Mouse (Mus musculus): ENCODE results near the gene Sec63.

The Sec63 gene

GRCm38 (mm10) chr10:42830007-42830406, 68.7 kb downstream of the Sec63 start:
- in situ Hi-C loops (cut with MboI) = no loop called here

DNA sequence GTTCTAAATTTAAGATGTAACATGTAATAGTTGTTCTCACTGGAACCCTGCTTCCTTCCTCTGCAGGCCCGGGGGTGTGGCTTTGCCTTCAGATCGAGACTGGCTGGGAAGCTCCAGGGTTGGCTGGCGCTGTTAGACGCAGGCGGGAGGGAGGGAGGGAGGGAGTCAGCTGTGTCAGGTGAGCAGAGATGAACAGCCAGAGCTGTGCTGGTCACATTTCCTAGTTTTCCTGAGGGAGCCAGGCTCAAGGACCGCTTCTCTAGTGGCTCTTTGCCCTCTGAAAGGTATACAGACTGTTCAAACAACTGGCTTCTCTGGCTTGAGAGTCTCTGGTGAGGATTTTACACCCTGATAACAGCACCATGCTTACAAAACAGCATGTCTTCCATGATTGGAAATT, 69.1 kb downstream of the Sec63 start:
- in situ Hi-C loops (cut with MboI) = no loop called here

DNA sequence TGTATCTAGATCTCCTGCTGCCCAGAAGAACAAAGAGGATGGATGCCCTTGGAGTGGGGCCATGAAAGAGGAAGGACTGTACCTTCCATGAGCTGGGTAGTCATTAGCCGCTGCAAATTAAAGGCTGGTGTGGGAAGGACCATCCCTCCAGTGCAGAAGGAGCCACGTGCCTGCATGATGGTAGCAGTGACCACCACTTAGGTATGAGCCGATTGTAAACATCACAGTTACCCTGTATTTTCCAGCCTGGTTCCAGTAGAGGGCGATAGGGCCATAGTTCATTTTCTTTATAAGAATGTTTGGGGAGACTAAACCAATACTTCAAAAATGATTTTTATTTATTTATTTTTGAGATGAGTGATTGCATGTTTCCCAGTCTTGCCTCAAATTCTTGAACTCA, 71.4 kb downstream of the Sec63 start:
- in situ Hi-C loops (cut with MboI) = no loop called here

DNA sequence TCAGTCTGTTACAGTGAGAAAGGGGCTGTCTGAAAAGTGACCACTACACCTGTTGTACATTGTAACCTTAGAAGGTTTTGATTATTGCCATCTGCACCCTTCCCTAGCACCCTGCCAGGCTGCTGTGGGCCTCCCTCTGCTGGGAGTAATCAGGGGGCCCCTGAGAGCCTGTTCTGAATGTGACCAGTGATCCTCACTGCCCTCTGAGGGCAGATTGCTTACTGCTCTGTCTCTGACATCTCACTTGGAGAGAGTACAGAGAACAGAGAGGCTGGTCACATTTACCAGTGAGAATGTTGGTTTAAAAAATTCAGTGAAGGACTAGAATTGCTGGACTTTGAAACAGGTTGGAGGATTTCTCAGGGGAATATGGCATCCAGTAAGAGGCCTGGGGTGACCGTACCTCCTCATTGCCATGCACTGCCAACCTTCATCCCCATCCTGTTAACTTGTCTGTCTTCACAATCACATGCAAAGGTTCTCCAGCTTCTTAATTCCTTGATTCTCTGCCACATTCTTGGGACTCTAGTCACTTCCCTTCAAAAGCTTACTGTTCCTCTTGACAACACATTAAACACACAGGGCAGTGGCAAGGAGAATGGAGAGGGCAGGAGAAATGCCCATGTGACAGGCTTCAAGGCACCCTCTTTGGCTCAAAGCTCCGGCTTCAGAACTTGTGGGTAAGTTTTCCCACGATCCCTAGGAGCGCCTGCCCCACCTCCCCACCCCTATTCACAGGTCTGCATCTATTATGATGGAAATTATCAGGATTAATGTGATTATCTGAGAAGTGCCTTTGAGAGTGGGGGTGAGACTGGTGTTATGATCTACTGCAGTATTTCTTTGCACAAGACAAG, 72.8 kb downstream of the Sec63 start:
- in situ Hi-C loops (cut with MboI) = no loop called here

DNA sequence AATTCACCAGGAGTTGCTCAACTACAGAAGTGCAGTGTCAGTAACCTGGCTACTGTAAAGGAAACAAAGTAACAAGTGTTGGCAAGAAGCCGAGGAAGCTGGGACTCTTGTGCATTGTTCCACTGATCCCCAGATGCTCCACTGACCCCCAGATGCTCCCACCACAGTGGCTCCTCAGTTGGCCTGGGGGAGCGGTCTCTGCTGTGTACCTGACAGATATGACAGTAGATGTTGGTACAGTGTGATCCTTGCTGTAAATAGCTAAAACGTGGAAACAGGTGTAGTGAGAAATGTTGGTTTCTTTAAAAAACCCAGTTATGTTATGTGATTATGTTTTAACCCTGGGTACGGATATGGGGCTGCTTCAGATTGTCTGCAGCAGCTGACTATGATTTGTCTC, 76.8 kb downstream of the Sec63 start:
- in situ Hi-C loops (cut with MboI) = no loop called here

DNA sequence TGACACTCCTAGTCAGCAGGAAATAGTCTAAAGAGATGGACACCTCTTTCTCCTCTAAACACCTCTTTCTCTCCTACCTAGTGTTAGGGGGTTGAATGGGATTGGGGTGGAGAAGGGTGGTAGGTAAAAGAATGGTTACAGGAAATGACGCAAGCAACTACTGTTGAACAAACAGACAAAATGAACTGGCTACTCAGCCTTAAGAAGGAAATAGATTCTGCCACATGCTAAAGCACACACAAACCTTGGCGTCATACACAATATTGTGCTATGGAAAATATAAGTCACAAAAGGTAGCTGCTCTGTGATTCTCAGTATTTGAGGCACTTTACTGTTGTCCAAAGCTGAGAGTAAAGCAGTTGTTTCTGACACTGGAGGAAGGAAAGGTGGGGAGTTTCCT, 77.4 kb downstream of the Sec63 start:
- in situ Hi-C loops (cut with MboI) = no loop called here

GRCm38 (mm10) chr10:42840036-42840435, 78.7 kb downstream of the Sec63 start:
- in situ Hi-C loops (cut with MboI) = no loop called here

- in situ Hi-C loops (cut with MboI) = no loop called here
Observed at GRCm38 (mm10) chr10:42841531-42842195, 80.4 kb downstream of the Sec63 start.

GRCm38 (mm10) chr10:42842358-42842757, 81.1 kb downstream of the Sec63 start:
- in situ Hi-C loops (cut with MboI) = no loop called here

GRCm38 (mm10) chr10:42843416-42843815, 82.1 kb downstream of the Sec63 start:
- in situ Hi-C loops (cut with MboI) = no loop called here

- in situ Hi-C loops (cut with MboI) = no loop called here
Observed at GRCm38 (mm10) chr10:42845480-42845879, 84.2 kb downstream of the Sec63 start.

DNA sequence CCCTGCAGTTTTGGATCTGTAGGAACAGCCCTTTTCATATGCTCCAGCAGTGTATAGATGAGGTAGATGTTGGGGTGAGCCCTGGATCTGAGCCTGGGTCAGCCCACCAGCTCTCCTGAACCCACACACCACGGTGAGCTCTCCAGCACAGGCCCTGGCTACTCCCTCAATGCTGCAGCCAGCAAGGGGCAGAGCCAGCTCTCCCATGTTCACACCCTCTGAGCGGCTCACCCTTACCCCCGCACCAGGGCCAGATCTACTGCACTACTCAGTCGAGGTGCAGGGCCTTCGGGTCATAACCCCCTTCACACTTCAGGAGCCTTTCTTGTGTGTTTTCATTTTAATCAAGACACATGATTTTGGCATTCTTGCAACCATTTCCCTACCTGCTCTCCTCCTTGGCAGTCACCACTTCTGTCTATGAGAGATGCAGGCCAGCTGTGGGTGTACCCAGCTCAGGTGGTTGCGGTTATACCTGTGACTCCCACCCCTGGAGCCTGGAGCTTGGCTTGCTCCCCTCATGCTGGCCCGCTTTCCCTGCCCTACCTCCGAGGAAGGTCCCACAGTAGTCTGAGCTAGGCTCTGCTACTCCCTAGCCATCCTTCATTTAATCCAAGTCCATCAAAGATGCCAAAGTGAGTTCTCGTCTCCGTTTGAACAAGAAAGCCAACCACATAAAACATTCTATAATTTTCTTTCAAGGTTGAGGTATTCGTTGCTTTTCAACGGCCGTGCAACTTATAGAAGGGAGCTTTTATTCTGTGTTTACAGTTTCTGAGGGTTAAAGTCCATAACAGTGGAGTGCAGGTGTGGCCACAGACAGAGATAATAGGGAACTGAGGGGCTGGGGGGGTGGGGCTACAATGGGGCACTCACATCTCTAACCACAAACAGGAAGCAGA, 87.1 kb downstream of the Sec63 start:
- in situ Hi-C loops (cut with MboI) = no loop called here

DNA sequence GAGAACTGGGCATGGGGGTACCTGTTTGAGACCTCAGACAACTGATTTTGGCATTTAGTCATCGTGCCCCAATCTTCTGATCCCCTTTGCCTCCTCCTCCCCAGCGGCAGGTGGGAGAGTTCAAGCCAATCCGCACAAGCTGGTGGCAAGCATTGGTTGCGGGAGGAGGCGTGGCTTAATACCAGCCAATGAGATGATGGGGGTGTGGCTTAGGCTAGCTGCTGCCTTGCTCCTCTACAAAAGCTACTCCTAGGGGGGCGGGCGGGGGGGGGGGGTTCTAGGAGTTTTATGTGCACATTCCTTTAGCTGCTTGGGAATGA, 87.7 kb downstream of the Sec63 start:
- in situ Hi-C loops (cut with MboI) = no loop called here

DNA sequence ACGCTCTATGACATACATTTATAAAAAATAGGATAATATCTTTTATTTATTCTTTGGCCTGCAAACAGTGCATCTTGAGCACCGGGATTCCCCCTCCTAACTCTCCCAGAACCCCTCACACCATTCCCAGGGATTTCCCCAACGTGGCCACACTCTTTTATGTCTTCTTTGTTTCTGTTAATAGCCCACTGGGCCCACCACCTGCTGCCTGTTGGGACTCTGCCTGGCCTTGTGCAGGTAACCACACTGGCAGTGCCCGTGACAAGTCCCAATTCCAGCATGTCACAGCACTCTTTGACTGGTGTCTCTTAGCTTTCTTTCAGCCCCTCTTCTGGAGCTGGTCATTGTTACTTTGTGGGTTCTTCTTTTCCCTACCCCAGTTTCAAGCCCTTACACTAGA, 93.5 kb downstream of the Sec63 start:
- in situ Hi-C loops (cut with MboI) = no loop called here

GRCm38 (mm10) chr10:42855250-42855649, 94.0 kb downstream of the Sec63 start:
- in situ Hi-C loops (cut with MboI) = no loop called here

GRCm38 (mm10) chr10:42856574-42856973, 95.3 kb downstream of the Sec63 start:
- in situ Hi-C loops (cut with MboI) = no loop called here

GRCm38 (mm10) chr10:42857021-42857420, 95.7 kb downstream of the Sec63 start:
- in situ Hi-C loops (cut with MboI) = no loop called here

DNA sequence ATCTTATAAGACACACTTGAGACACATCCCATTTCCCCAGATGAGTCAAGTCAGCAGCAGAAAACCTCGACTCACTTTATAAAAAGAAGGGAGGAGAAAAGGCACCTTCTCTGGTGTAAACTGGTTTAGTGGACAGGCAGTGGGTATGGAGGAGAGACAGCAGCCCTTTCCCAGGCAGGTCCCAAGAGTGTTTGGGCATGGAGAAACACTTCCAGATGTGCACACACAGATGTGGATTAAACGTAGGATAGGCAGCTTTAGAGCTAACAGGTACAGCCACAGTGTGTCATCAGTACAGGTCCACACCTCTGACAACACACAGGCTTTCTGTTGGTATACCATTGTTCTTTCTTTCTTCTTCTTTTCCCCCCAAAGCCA, 98.5 kb downstream of the Sec63 start:
- in situ Hi-C loops (cut with MboI) = loop anchor here (5.0 kb wide), 1 partner anchor 38 kb away; no protein-coding TSS in a partner anchor

GRCm38 (mm10) chr10:42860159-42860911, 99.0 kb downstream of the Sec63 start, which contains the start of gene Scml4:
Gene Scml4, plus strand, starts transcription at chr10:42860370.
- in situ Hi-C loops (cut with MboI) = loop anchor here (5.0 kb wide), 1 partner anchor 37 kb away; no protein-coding TSS in a partner anchor

GRCm38 (mm10) chr10:42861446-42861845, 100.2 kb downstream of the Sec63 start:
- in situ Hi-C loops (cut with MboI) = loop anchor here (5.0 kb wide), 1 partner anchor 36 kb away; no protein-coding TSS in a partner anchor

- in situ Hi-C loops (cut with MboI) = loop anchor here (5.0 kb wide), 1 partner anchor 35 kb away; no protein-coding TSS in a partner anchor
Observed at GRCm38 (mm10) chr10:42862102-42862740, 100.9 kb downstream of the Sec63 start.
